Mouse (Mus musculus) fibroblast of lung, adult 2 months (primary cell): ENCODE measurements at regions not wholly inside any gene's neighbourhood (a gene's known extent, or its start where the extent isn't known, plus 50 kb on each side); places are given as distances from the start of the nearest gene placed in this dataset.
A peak's percentile ranks its signal among the peaks of the same experiment; 100 is the strongest.

Experiments used
- DNase-seq: peaks from one replicate; pipeline ENCODE4 v3.0.0-alpha.2; 2011; ENCODE audit warnings: low read depth

DNA sequence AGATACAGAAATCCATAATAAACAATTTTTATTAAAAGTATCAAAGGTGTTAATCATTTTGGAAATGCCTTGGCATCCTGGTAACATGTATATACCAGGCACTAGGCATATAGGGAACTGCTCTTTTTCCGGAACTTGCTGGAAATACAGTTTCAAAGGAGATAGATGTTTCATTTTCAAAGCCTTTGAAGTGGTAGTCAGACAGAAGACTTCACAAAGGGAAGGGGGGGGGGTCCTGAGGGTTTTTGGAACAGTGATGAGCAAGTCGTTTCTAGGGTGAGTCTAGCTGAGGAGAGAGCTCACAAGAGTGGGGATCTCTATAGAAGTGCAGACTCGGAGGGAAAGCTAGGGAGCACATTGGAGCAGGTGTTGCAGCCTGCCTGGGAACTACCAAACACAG, 73.4 kb upstream of the Nrip1 start:
- no peak for DNase-seq

DNA sequence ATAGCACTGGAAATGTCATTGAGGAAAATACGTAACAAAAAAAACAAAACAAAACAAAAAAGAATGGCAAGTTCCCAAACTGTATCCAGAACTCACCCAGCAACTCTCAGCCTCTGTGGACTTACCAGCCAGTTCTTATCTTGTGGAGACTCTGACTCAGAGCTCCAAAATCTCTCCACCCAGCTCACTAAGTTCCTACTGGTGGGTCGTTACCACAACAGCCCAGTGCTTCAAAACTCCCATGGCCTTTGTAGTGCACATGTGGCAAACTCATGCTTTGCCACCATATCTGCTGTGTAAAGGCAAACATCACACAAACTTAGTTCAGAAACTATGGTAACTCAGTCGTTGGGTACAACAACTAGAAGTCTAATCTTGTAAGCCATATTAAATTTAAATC, 71.0 kb upstream of the Nrip1 start:
- no peak for DNase-seq

DNA sequence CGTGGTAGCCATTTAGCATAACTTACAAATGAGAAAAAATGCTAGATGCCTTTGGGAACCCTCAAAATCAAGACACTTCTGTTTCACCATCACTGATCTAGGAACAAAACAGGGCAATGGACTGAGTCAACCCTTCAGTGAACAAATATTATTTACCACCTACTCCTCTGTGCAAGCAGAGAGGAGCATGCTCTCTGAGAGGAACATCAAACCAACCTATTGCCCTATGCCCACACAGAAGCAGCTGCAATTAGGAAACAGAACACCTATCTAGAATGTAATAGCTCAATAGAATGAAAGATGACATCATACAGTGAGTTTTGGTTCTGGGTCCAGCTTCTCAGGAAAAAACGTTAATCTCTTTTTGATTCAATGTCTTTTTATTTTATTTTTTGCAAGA, 69.0 kb upstream of the Nrip1 start:
- no peak for DNase-seq

DNA sequence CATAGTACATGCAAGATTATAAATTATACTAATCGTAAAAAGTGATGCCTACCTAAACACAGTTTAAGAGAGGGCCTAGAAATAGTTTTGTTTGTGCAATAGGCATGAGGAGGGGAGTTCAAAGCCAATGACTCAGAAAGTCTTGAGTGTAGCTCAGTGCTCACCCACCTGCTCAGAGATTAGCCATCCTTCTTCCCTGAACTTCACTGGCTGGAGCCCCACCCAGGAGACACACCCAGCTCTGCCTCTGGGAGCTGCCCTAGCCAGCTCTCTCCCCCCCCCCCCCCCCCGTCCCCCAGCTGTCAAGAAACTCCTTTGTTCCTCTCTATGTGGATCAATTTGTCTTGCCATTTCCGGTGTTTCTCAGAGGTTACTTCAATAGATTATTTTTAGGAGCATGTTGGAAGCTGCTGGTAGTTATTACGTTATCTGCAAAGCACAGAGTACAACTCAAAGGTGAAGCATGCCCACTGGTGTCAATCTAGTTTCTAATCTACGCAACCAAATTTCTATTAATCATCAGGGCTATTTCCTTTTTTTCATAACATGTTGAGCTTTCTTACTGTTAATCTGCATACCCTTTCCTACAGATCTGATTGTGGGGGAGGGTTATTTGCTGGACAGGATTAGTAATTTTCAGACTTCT, 68.3 kb upstream of the Nrip1 start:
- no peak for DNase-seq

DNA sequence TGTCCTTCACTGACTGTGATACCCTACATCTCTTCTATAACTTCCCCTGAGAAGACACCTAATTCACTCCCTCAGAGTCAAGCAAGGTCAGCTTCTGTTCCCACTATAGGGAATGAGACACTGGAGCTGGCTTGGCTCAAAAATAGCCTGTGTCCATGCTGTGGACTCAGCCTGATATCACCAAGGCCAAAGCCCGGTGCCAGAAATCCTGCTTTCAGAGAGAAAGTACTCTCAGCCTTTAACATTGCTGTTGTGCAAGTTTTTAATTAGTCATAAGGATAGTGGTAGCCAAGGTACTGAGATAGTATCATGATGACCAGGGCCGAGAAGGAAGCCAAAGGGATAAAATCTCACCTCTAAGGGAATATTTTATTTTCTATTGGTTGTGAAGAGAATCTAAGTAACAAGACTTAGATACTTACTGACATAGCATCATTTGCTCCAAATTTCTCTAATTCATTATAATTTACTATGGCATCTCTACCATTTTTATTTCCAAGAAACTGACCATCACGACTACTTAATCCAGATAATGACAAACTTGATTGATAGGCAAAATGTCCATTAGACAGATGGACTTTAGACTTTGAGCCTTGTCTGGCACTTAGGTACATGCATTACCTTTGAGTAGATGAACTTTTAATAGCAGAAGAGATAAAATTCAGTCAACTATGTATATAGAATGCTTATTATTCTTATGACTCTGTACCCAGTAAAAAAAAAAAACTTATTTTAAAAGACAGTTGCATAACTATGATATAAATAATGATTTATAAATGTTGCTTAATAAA, 64.7 kb upstream of the Nrip1 start:
- no peak for DNase-seq

DNA sequence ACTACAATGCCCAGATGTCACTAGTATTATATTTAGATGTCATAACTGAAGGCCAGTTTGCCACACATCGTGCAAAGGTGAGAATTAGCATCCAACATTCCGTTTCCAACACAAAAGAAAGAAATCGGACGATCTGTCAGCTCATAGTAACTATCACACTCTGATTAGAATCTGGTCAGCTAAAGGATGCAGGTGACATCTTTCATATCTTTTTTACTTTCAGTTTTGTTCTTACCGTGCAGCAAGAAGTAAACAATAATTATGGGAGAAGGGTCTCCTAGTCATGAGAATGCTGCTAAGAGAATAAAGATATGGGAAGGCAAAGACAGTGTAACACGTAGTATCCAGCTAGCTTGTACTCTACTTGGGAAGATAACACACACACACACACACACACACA, 62.7 kb upstream of the Nrip1 start:
- no peak for DNase-seq

DNA sequence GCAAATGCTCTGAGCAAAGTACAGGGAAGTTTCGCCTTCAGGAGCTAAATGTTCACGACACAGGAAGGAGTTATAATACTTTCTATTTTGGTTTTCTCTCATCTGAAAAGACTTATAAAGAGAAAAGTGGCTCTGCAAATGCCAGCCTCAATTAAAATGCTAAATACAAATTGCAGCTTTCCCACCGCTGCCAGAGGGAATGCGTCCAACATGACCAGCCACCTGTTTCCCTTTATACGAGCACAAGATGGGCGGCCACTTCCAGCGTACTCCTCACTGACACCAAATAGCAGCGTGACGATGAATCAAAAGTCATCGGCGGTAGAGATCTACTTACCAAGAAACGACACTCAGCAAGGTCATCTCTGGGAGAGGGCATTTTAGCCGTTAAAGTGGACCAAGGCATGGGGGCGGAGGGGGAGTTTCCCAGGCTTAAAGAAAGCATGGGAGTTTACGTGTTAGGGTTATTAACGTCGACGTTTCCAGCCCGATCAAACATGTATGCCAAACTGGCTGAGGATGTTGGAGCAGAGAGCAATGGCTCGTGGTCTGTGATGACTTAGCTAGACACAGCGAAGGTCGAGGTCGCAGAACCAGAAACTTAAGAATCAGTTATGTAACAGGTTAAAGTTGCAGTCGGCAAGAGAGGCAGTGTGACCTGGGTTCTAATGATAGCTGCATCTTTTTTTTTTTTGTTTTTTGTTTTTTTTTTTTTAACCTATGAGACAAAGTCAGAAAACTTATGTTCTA, 59.6 kb upstream of the Nrip1 start:
- DNase-seq, result peak; percentile 25

DNA sequence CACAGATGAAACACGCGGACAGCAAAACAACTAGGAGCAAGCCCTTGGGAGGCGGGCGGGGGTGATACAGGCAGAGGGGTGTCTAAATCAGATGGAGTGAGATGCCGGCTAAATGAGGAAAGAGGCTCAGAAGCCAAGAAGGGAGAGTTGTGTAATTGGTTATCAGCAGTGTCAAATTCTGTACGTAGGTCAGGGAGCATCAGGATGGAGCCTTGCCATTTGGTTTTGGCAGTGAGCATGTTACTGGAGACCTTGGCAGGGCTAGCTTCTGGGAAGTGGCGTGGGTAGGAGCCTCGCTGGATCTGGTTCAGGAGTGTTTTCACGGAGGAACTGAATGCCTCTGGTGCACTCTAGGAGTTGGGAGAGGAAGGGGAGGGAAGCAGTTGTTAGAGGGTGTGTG, 58.7 kb upstream of the Nrip1 start:
- DNase-seq, result peak; percentile 46

DNA sequence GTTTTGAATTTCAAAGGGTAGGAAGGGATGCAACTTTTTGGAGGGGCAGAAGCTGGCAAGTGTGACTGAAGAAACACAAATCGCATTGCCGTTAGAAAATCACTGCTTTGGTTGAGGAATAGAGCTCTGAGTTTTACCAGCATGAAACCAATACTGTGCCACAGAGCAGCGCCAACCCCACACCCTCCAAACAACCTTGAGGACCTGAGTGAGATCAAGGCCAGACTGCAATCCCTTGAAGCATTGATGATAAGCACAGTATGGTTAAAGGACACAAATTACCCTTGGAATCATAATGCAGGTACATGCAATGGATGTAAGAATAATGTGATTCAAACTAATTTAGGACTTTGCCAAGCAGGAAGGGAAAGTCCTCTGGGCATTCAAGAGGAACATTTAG, 55.5 kb upstream of the Nrip1 start:
- no peak for DNase-seq

DNA sequence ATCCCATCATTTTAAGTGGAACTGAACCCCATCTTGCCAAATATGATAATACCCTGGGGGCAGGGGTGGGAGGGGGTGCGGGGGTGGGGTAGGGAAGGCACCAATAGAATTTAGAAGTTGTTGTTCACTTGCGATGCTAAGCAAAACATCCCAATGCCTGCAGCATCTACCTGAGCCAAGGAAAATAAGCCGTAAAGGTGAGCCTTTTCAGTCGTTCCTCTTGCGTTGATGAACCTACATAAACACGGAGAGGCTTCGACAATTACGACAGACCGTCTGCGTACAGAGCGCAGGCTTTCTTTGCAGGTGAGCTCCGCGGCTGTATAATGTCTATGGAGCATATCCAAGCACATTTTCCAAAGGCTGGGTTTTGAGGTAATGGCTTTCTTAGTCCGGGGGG, 50.3 kb upstream of the Nrip1 start:
- DNase-seq, result no peak
